11 mouse cellular contexts compared by ENCODE assay signal in the genomic region with DNA sequence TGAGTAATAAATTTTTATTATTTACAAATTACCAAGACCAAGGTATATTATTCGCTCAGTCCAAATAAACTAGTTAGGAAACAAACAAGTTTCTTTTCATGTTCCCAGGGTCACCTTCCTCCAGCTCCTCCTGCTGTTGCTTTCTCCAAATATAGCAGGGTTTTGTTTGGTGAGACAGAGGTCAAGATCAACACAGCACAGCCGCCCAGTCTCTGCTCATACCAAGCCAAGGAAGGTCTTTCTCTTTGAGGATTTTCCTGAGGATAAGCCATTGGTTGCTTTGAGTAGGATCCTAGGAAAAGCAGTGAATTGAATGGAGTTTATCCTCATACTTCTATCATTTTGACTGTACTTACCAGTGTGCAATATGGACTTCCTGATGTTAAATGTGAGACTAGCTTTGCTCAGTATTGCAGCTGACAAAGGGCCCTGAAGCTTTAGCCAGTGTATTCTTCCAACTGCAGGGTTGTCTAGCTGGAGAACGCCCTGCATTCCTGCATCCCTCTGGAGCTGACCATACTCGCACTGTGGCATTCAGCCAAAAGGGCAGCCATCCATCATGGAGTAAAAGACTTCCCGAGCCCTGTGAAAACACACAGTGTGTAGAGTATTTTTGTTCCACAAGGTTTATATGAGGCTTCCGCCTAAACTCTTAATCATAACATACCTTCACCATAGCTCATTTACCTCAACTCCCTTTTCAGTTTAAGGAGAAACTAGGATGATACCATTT. TPM values are rescaled to one million over a fixed set of nuclear protein-coding genes. Genes with fewer than 3 reads are reported as not detected.
A peak's percentile ranks its signal among the peaks of the same experiment; 100 is the strongest.
DNase-seq lines count a peak whose midpoint lies in the region; ATAC-seq and TF ChIP-seq lines count a peak whose summit lies in the region.
"Had no signal": no experiment of that assay in that cellular context is flagged by ENCODE, and none has a peak within 500 bp of the region (broad histone marks: within the 10 kb centered on the region; RNA-seq: fewer than 3 reads in every experiment).

No protein-coding gene starts in this region.

- H3K4me2 ChIP-seq in midbrain, embryonic 14.5 days (ENCODE audit: low read length), result no peak overlapping the region
- H3K4me2 ChIP-seq in midbrain, postnatal 0 days (ENCODE audit: low read depth, low read length, poor library complexity, severe bottlenecking), result no peak overlapping the region
- H3K4me2 ChIP-seq in stomach, postnatal 0 days (replicated peaks; ENCODE audit: low read depth), result no peak overlapping the region
- H3K4me2 ChIP-seq: embryonic facial prominence, embryonic 12.5 days; liver, embryonic 13.5 days; neural tube, embryonic 13.5 days had no signal

- H3K4me3 ChIP-seq in cerebellum, adult 2 months (replicated peaks; ENCODE audit: insufficient read depth, low read depth, low read length), result no peak overlapping the region
- H3K4me3 ChIP-seq in midbrain, embryonic 14.5 days (replicated peaks; ENCODE audit: low read depth, low read length), result no peak overlapping the region
- H3K4me3 ChIP-seq in midbrain, postnatal 0 days (ENCODE audit: low read depth, low read length), result no peak overlapping the region
- no peak overlapping the region for H3K4me3 ChIP-seq in stomach, postnatal 0 days (ENCODE audit: low read depth, low read length)
- no peak overlapping the region for H3K4me3 ChIP-seq in left cerebral cortex, adult 2 months
- H3K4me3 ChIP-seq: embryonic facial prominence, embryonic 12.5 days; liver, embryonic 13.5 days; neural tube, embryonic 13.5 days had no signal

- intact Hi-C loops in left cerebral cortex, adult 2 months (cut with DNase I), result no loop called here

- TF ChIP-seq CTCF in cerebellum, adult 2 months (IDR thresholded peaks at IDR 0.05; ENCODE audit: borderline replicate concordance, insufficient read depth, low read depth, low read length), result no peak
- no peak for TF ChIP-seq CTCF in midbrain, postnatal 0 days (IDR thresholded peaks at IDR 0.05)
- no peak for TF ChIP-seq CTCF in stomach, postnatal 0 days (IDR thresholded peaks at IDR 0.05; ENCODE audit: low read depth)
- TF ChIP-seq CTCF in left cerebral cortex, adult 2 months (IDR thresholded peaks at IDR 0.05), result no peak

- ATAC-seq in midbrain, embryonic 14.5 days (ENCODE audit: low FRiP score, low TSS enrichment), result no peak
- no peak for ATAC-seq in midbrain, postnatal 0 days (ENCODE audit: low FRiP score)
- peak; percentile 71; the same call in 1 of the 2 replicates for ATAC-seq in stomach, postnatal 0 days (ENCODE audit: low FRiP score, low TSS enrichment)

- no peaks in the 10 kb centered on the region for H3K4me1 ChIP-seq in cerebellum, adult 2 months (ENCODE audit: control insufficient read depth, insufficient read depth, low read length)
- H3K4me1 ChIP-seq in midbrain, embryonic 14.5 days (ENCODE audit: control insufficient read depth, insufficient read depth, low read length), result no peaks in the 10 kb centered on the region
- H3K4me1 ChIP-seq in midbrain, postnatal 0 days (ENCODE audit: insufficient read depth, low read length), result no peaks in the 10 kb centered on the region
- no peaks in the 10 kb centered on the region for H3K4me1 ChIP-seq in stomach, postnatal 0 days (replicated peaks; ENCODE audit: control insufficient read depth, insufficient read depth)
- H3K4me1 ChIP-seq: embryonic facial prominence, embryonic 12.5 days; liver, embryonic 13.5 days had no signal

- H3K36me3 ChIP-seq in midbrain, embryonic 14.5 days (ENCODE audit: control insufficient read depth, insufficient read depth, low read length), result no peaks in the 10 kb centered on the region
- H3K36me3 ChIP-seq in midbrain, postnatal 0 days (ENCODE audit: insufficient read depth, low read length), result no peaks in the 10 kb centered on the region
- H3K36me3 ChIP-seq in stomach, postnatal 0 days (ENCODE audit: control insufficient read depth, insufficient read depth, low read length), result no peaks in the 10 kb centered on the region
- H3K36me3 ChIP-seq: embryonic facial prominence, embryonic 12.5 days; liver, embryonic 13.5 days; neural tube, embryonic 13.5 days had no signal

- H3K27me3 ChIP-seq in cerebellum, adult 2 months (ENCODE audit: control insufficient read depth, insufficient read depth, low read length), result no peaks in the 10 kb centered on the region
- no peaks in the 10 kb centered on the region for H3K27me3 ChIP-seq in midbrain, embryonic 14.5 days (ENCODE audit: control insufficient read depth, insufficient read depth, low read length)
- no peaks in the 10 kb centered on the region for H3K27me3 ChIP-seq in midbrain, postnatal 0 days (ENCODE audit: insufficient read depth, low read length)
- no peaks in the 10 kb centered on the region for H3K27me3 ChIP-seq in stomach, postnatal 0 days (ENCODE audit: control insufficient read depth, insufficient read depth, low read length)
- H3K27me3 ChIP-seq: embryonic facial prominence, embryonic 12.5 days; liver, embryonic 13.5 days; neural tube, embryonic 13.5 days had no signal

- TF ChIP-seq POLR2A in cerebellum, adult 2 months (IDR thresholded peaks at IDR 0.05; ENCODE audit: borderline replicate concordance, insufficient read depth, low read length), result no peak

- H3K9me3 ChIP-seq in midbrain, embryonic 14.5 days (ENCODE audit: control insufficient read depth, low read length), result no peaks in the 10 kb centered on the region
- H3K9me3 ChIP-seq in midbrain, postnatal 0 days (ENCODE audit: low read length), result no peaks in the 10 kb centered on the region
- H3K9me3 ChIP-seq in stomach, postnatal 0 days (ENCODE audit: control insufficient read depth, low read length), result no peaks in the 10 kb centered on the region
- H3K9me3 ChIP-seq: embryonic facial prominence, embryonic 12.5 days; liver, embryonic 13.5 days; neural tube, embryonic 13.5 days had no signal

- WGBS in cerebellum, adult 2 months, result 40% methylated on average over 6 of the region's 6 CpGs
- 83% methylated on average over 6 of the region's 6 CpGs for WGBS in midbrain, embryonic 14.5 days
- 73% methylated on average over 6 of the region's 6 CpGs for WGBS in midbrain, postnatal 0 days
- 23% methylated on average over 6 of the region's 6 CpGs for WGBS in stomach, postnatal 0 days

- no peak overlapping the region for H3K9ac ChIP-seq in midbrain, embryonic 14.5 days (replicated peaks; ENCODE audit: low read length)
- H3K9ac ChIP-seq in midbrain, postnatal 0 days (replicated peaks; ENCODE audit: low read length, poor library complexity, severe bottlenecking), result no peak overlapping the region
- no peak overlapping the region for H3K9ac ChIP-seq in stomach, postnatal 0 days (ENCODE audit: low read length)
- H3K9ac ChIP-seq: embryonic facial prominence, embryonic 12.5 days; liver, embryonic 13.5 days; neural tube, embryonic 13.5 days had no signal

- no peak overlapping the region for H3K27ac ChIP-seq in cerebellum, adult 2 months (ENCODE audit: insufficient read depth, low read length)
- H3K27ac ChIP-seq in midbrain, embryonic 14.5 days (replicated peaks; ENCODE audit: low read depth, low read length), result no peak overlapping the region
- no peak overlapping the region for H3K27ac ChIP-seq in midbrain, postnatal 0 days (ENCODE audit: low read depth, low read length)
- peak overlapping the region; percentile 6 for H3K27ac ChIP-seq in stomach, postnatal 0 days (replicated peaks)
- H3K27ac ChIP-seq in left cerebral cortex, adult 2 months, result no peak overlapping the region
- H3K27ac ChIP-seq: embryonic facial prominence, embryonic 12.5 days; liver, embryonic 13.5 days; neural tube, embryonic 13.5 days had no signal

- TF ChIP-seq EP300 in stomach, postnatal 0 days (optimal IDR thresholded peaks at IDR 0.05), result no peak

- DNase-seq in cerebellum, postnatal 14 days, result peak; percentile 42 to 59
- no peak for DNase-seq in cerebellum, adult 2 months
- peak; percentile 9 for DNase-seq in midbrain, embryonic 14.5 days
- no peak for DNase-seq in midbrain, postnatal 0 days (ENCODE audit: low spot score)
- DNase-seq in kidney, postnatal 14 days, result peak; percentile 91
- DNase-seq in stomach, postnatal 0 days (ENCODE audit: low spot score), result peak; percentile 50
- DNase-seq in left cerebral cortex, adult 2 months (ENCODE audit: extremely low spot score in 1 of 2, low spot score in 2 of 2), result no peak
- DNase-seq in cerebellum, adult 11-12 months, result no peak
- DNase-seq: liver, embryonic 13.5 days had no signal

RNA-seq across cellular contexts. Expression of a gene that starts 10.3 kb away (rescaled TPM):
- 0.54 and 0.82 TPM in 2 replicates for polyA plus RNA-seq in cerebellum, adult 2 months (2012; rRNA removed)
- polyA plus RNA-seq in midbrain, embryonic 14.5 days (2014; fragmentation: Nextera tagmentation; extraction: Ambion mirVana), result 0.08 and 0.14 TPM in 2 replicates
- 0.27 and 0.38 TPM in 2 replicates for total RNA-seq in midbrain, postnatal 0 days (2014; rRNA removed)
- 0.16 and 0.35 TPM in 2 replicates for polyA plus RNA-seq in midbrain, postnatal 0 days (2015; fragmentation: Nextera tagmentation; extraction: Ambion mirVana)
- polyA plus RNA-seq in stomach, postnatal 0 days (2015; fragmentation: Nextera tagmentation; extraction: Ambion mirVana), result 0.36 and 0.42 TPM in 2 replicates
- under 1 TPM; 0.75 to 0.86 TPM for total RNA-seq in left cerebral cortex, adult 2 months (2021)

RNA-seq across cellular contexts. Expression of a gene that starts 10.4 kb away (rescaled TPM):
- 0.39 and 0.44 TPM in 2 replicates for polyA plus RNA-seq in cerebellum, adult 2 months (2012; rRNA removed)
- polyA plus RNA-seq in midbrain, embryonic 14.5 days (2014; fragmentation: Nextera tagmentation; extraction: Ambion mirVana), result 0.07 TPM in 2 replicates
- total RNA-seq in midbrain, postnatal 0 days (2014; rRNA removed), result 0.28 and 0.44 TPM in 2 replicates
- 0.16 and 0.36 TPM in 2 replicates for polyA plus RNA-seq in midbrain, postnatal 0 days (2015; fragmentation: Nextera tagmentation; extraction: Ambion mirVana)
- 0.31 and 0.61 TPM in 2 replicates for polyA plus RNA-seq in stomach, postnatal 0 days (2015; fragmentation: Nextera tagmentation; extraction: Ambion mirVana)
- total RNA-seq in left cerebral cortex, adult 2 months (2021), result 1 to 10 TPM; 2.5 to 2.9 TPM

Comparison
In these comparisons a context has a peak if more than half of its experiments do, and no peak if none do; other contexts are left out.
1. DNase-seq: peak in cerebellum, postnatal 14 days (2 of 2), midbrain, embryonic 14.5 days (single experiment), kidney, postnatal 14 days (single experiment) and stomach, postnatal 0 days (single experiment); none in cerebellum, adult 2 months (0 of 2), midbrain, postnatal 0 days (single experiment), left cerebral cortex, adult 2 months (0 of 2) and cerebellum, adult 11-12 months (single experiment).